Mouse (Mus musculus) heart, embryonic 11.5 days (tissue): Measurements from ENCODE around the gene Eml1. TPM values are rescaled to one million over a fixed set of nuclear protein-coding genes. Genes with fewer than 3 reads are reported as not detected.

Experiments
- ATAC-seq: fragments of 200-750 bp; cut with Nextera tagmentation; replicated peaks from 2 replicates; pipeline ENCODE4 v1.8.0; 2017; ENCODE audit warnings: moderate library complexity; ENCODE audit not compliant: insufficient number of reproducible peaks, low FRiP score, low TSS enrichment
- H3K27ac ChIP-seq: fragments of 300-500 bp; sonication (generic); 2 replicates; pipeline ENCODE4 v1.5.1; 2014; ENCODE audit warnings: mild to moderate bottlenecking, low read depth, low read length
- H3K27me3 ChIP-seq: fragments of 300-500 bp; sonication (generic); 2 replicates; pipeline ENCODE4 v1.6.1; 2014; ENCODE audit warnings: mild to moderate bottlenecking, low read length, mixed read lengths; ENCODE audit not compliant: control insufficient read depth, insufficient read depth
- H3K36me3 ChIP-seq: fragments of 300-500 bp; sonication (generic); 2 replicates; pipeline ENCODE4 v1.6.1; 2014; ENCODE audit warnings: mild to moderate bottlenecking, low read length, moderate library complexity, mixed read lengths; ENCODE audit not compliant: control insufficient read depth, insufficient read depth
- H3K4me1 ChIP-seq: fragments of 300-500 bp; sonication (generic); 2 replicates; pipeline ENCODE4 v1.6.1; 2014; ENCODE audit warnings: low read length; ENCODE audit not compliant: control insufficient read depth, insufficient read depth
- H3K4me2 ChIP-seq: fragments of 300-500 bp; sonication (generic); 2 replicates; pipeline ENCODE4 v1.6.1; 2014; ENCODE audit warnings: mild to moderate bottlenecking, moderate library complexity
- H3K4me3 ChIP-seq: fragments of 300-500 bp; sonication (generic); 2 replicates; pipeline ENCODE4 v1.5.1; 2014; ENCODE audit warnings: low read depth, low read length
- H3K9ac ChIP-seq: fragments of 300-500 bp; sonication (generic); 2 replicates; pipeline ENCODE4 v1.6.1; 2014; ENCODE audit warnings: mild to moderate bottlenecking, low read depth, low read length, moderate library complexity
- H3K9me3 ChIP-seq: fragments of 300-500 bp; sonication (generic); replicated peaks from 2 replicates; pipeline ENCODE4 v1.6.1; 2016; ENCODE audit warnings: low read length; ENCODE audit not compliant: control insufficient read depth
- WGBS: fragments of 180-500 bp; shearing (Covaris S2); extraction: QIAGEN DNeasy Blood & Tissue Kit; methylation state at CpG from one replicate; pipeline ENCODE4 v1.1.7; 2014; ENCODE audit not compliant: insufficient replicate concordance; 5-methylcytosine and 5-hydroxymethylcytosine counted together
- polyA plus RNA-seq: library from polyadenylated mRNA; unstranded; fragments of >200 nt; fragmentation: Nextera tagmentation; extraction: Ambion mirVana; gene quantifications from 2 replicates; pipeline ENCODE4 v1.2.1, GENCODE M21; 2014

The Eml1 gene
- polyA plus RNA-seq, 1 experiment from 2014 or later = 48.3 TPM

DNA sequence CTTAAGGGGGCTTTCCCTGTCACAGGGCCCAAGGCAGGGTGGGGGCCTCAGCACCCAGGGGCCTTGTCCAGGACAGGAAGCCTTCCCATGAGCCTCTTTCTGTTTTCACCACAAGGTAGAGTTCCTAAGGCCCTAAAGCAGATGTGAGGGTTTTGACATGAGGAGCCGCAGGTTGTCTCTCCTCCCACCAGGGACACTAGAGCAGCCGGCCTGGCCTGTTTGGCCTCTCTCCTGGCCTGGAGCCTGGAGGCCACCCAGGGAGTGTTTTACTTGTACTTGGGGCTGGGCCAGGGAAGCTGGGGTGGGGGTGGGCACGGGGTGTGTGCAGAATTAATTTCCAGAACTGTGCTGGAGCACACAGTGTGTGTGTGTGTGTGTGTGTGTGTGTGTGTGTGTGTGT lies 5.4 kb upstream of the Eml1 start:
- WGBS = 57% methylated on average over 3 of the region's 3 CpGs
- no peak overlapping the region for H3K27ac ChIP-seq
- no peaks in the 10 kb centered on the region for H3K9me3 ChIP-seq
- peaks cover 2% of the 10 kb centered on the region for H3K4me1 ChIP-seq
- H3K36me3 ChIP-seq = no peaks in the 10 kb centered on the region
- no peaks in the 10 kb centered on the region for H3K27me3 ChIP-seq
- H3K4me2 ChIP-seq = no peak overlapping the region
- no peak overlapping the region for H3K4me3 ChIP-seq
- ATAC-seq = no peak
- H3K9ac ChIP-seq = no peak overlapping the region

- WGBS = 65% methylated on average over 7 of the region's 7 CpGs
- no peak overlapping the region for H3K27ac ChIP-seq
- H3K9ac ChIP-seq = no peak overlapping the region
- H3K4me3 ChIP-seq = no peak overlapping the region
- H3K9me3 ChIP-seq = no peaks in the 10 kb centered on the region
- no peak for ATAC-seq
- H3K4me1 ChIP-seq = peaks cover 7% of the 10 kb centered on the region
- no peaks in the 10 kb centered on the region for H3K27me3 ChIP-seq
- no peak overlapping the region for H3K4me2 ChIP-seq
- H3K36me3 ChIP-seq = no peaks in the 10 kb centered on the region
Observed at GRCm38 (mm10) chr12:108365868-108366267, 4.9 kb upstream of the Eml1 start.

DNA sequence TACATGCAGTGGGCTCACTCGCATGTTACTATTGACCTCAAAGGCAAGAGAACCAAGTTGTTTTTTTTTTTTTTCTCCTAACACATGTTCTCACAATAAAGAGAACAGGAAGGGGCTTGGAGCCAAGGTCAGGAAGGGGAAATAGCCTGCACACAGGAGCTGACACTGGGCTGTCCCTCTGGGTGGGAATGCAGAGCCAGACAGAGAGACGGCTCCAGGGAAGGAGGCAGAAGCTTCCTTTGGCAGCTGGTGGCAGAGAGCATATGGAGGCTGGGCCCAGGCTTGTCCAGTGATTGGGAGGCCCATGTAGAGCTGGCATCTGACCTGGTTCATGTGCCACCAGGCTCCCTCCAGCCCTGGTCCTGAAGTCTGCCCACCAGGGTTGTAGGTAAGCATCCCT lies 2.8 kb upstream of the Eml1 start:
- 72% methylated on average over 2 of the region's 2 CpGs for WGBS
- ATAC-seq = no peak
- Histone ChIP-seq H3K27ac (no peak overlapping the region), H3K9me3 (no peaks in the 10 kb centered on the region), H3K4me1 (peaks cover 20% of the 10 kb centered on the region), H3K36me3 (no peaks in the 10 kb centered on the region), H3K4me2 (no peak overlapping the region), H3K27me3 (no peaks in the 10 kb centered on the region), H3K9ac (no peak overlapping the region), H3K4me3 (no peak overlapping the region)

DNA sequence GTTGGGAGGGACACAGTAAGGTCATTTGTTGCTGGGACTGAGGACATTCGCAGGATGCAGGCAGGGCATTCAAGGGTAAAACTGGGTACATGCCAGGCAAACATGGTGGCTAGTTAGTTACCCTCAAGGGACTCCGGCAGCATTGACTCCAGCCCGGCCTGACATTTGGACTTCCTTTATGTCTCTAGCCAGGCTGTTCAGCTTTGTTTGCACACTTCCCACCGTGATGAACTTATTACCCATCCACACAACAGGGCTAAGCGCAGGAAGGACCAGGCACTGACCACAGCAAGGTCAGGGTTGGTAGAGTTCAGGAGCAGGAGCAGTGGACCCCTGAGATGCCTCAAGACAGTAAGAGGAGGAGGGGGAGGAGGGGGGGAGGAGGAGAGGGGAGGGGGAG lies 1.8 kb upstream of the Eml1 start:
- Histone ChIP-seq H3K4me1 (peaks cover 20% of the 10 kb centered on the region), H3K36me3 (no peaks in the 10 kb centered on the region), H3K27me3 (no peaks in the 10 kb centered on the region), H3K4me3 (no peak overlapping the region), H3K9ac (no peak overlapping the region), H3K27ac (no peak overlapping the region), H3K9me3 (no peaks in the 10 kb centered on the region), H3K4me2 (no peak overlapping the region)
- WGBS = 78% methylated on average over 5 of the region's 5 CpGs
- ATAC-seq = no peak

DNA sequence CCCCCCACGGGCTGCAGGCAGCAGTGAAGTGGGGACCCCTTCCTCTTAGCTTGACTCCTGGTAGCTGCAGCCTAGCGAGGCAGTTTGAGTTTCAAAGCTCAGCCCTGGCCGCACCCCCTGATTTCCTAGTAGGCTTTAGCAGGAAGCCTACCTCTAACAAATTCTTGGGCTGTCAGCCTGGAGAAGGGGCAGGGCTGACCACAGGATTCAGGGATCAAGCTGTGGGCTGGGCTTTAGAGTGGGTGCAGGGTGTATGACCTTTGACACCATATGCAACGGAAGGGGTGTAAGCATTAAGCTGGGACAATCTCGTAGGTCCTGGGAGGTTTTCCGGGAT lies 640 bp downstream of the Eml1 start:
- peak overlapping the region; percentile 64 for H3K9ac ChIP-seq
- no peaks in the 10 kb centered on the region for H3K36me3 ChIP-seq
- WGBS = 51% methylated on average over 6 of the region's 6 CpGs
- no peaks in the 10 kb centered on the region for H3K27me3 ChIP-seq
- H3K4me1 ChIP-seq = peaks cover 27% of the 10 kb centered on the region
- peak overlapping the region; percentile 60 for H3K4me2 ChIP-seq
- H3K27ac ChIP-seq = peak overlapping the region; percentile 88
- H3K4me3 ChIP-seq = peak overlapping the region; percentile 31
- H3K9me3 ChIP-seq = no peaks in the 10 kb centered on the region
- ATAC-seq = no peak

GRCm38 (mm10) chr12:108372241-108372640 lies 1.5 kb downstream of the Eml1 start:
- no peak overlapping the region for H3K4me3 ChIP-seq
- H3K36me3 ChIP-seq = no peaks in the 10 kb centered on the region
- no peaks in the 10 kb centered on the region for H3K9me3 ChIP-seq
- peak overlapping the region; percentile 60 for H3K4me2 ChIP-seq
- H3K27ac ChIP-seq = peak overlapping the region; percentile 60
- ATAC-seq = no peak
- 63% methylated on average over 17 of the region's 17 CpGs for WGBS
- H3K27me3 ChIP-seq = no peaks in the 10 kb centered on the region
- peaks cover 27% of the 10 kb centered on the region for H3K4me1 ChIP-seq
- H3K9ac ChIP-seq = peak overlapping the region; percentile 4

GRCm38 (mm10) chr12:108373611-108374010 lies 2.9 kb downstream of the Eml1 start:
- H3K4me3 ChIP-seq = no peak overlapping the region
- H3K4me1 ChIP-seq = peaks cover 27% of the 10 kb centered on the region
- no peak overlapping the region for H3K4me2 ChIP-seq
- H3K27ac ChIP-seq = no peak overlapping the region
- ATAC-seq = no peak
- H3K36me3 ChIP-seq = no peaks in the 10 kb centered on the region
- no peaks in the 10 kb centered on the region for H3K9me3 ChIP-seq
- WGBS = 73% methylated on average over 9 of the region's 9 CpGs
- no peak overlapping the region for H3K9ac ChIP-seq
- H3K27me3 ChIP-seq = no peaks in the 10 kb centered on the region

DNA sequence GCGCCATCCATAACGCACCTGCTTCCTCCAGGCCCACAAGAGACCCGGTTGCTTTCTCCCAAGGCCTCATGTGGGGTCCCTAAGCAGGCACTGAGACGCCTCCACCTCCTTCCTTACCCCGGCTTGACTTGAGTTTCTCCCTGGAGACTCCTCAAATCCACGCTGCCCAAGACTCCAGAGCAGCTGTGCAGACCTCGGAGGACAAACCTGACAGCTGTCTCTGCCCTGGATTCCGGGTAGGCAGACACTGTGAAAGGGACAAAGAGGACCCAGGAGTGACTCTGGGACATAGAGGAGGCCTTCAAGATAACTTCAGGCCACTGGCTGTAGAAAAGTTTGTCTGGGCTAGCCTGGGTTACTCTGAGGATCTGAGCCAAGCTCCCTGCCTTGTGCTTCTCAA lies 3.9 kb downstream of the Eml1 start:
- H3K27me3 ChIP-seq = no peaks in the 10 kb centered on the region
- no peak overlapping the region for H3K27ac ChIP-seq
- ATAC-seq = no peak
- peaks cover 27% of the 10 kb centered on the region for H3K4me1 ChIP-seq
- H3K9ac ChIP-seq = no peak overlapping the region
- H3K9me3 ChIP-seq = no peaks in the 10 kb centered on the region
- H3K4me2 ChIP-seq = no peak overlapping the region
- WGBS = 84% methylated on average over 8 of the region's 8 CpGs
- H3K4me3 ChIP-seq = no peak overlapping the region
- H3K36me3 ChIP-seq = no peaks in the 10 kb centered on the region

- Histone ChIP-seq H3K4me3 (no peak overlapping the region), H3K9ac (no peak overlapping the region), H3K4me2 (no peak overlapping the region), H3K27ac (no peak overlapping the region), H3K27me3 (no peaks in the 10 kb centered on the region), H3K4me1 (peaks cover 7% of the 10 kb centered on the region; the same call in 1 of the 2 replicates), H3K9me3 (no peaks in the 10 kb centered on the region), H3K36me3 (no peaks in the 10 kb centered on the region)
- ATAC-seq = no peak
- WGBS = 86% methylated on average over 13 of the region's 13 CpGs
Observed at GRCm38 (mm10) chr12:108378379-108379133, 7.8 kb downstream of the Eml1 start.
